Mouse (Mus musculus): ENCODE measurements around the gene Camk1d. TPM values are rescaled to one million over a fixed set of nuclear protein-coding genes. Genes with fewer than 3 reads are reported as not detected.

Camk1d gene
- polyA plus RNA-seq, 1 experiment from 2014 or later, result 2.4 TPM

- no peak for ATAC-seq (ENCODE audit: low FRiP score, low TSS enrichment)
- Histone ChIP-seq H3K27me3 (ENCODE audit: control insufficient read depth, insufficient read depth, low read length) (no peaks in the 10 kb centered on the region), H3K4me3 (ENCODE audit: low read length) (no peak overlapping the region), H3K27ac (ENCODE audit: low read depth, low read length) (no peak overlapping the region), H3K4me2 (replicated peaks; ENCODE audit: low read depth, low read length) (no peak overlapping the region), H3K4me1 (ENCODE audit: control insufficient read depth, insufficient read depth, low read length) (no peaks in the 10 kb centered on the region), H3K9me3 (ENCODE audit: control insufficient read depth, low read length) (no peaks in the 10 kb centered on the region), H3K36me3 (ENCODE audit: control insufficient read depth, insufficient read depth, low read length) (no peaks in the 10 kb centered on the region), H3K9ac (ENCODE audit: low read depth, low read length) (no peak overlapping the region)
- WGBS, result 87% methylated on average over 12 of the region's 12 CpGs
Observed at GRCm38 (mm10) chr2:5301286-5301685, 413.0 kb downstream of the Camk1d start.

- no peaks in the 10 kb centered on the region for H3K9me3 ChIP-seq (ENCODE audit: control insufficient read depth, low read length)
- 0 out of 2 replicates have a peak, but pooled peaks cover 3% of the 10 kb centered on the region for H3K4me1 ChIP-seq (ENCODE audit: control insufficient read depth, insufficient read depth, low read length)
- ATAC-seq (ENCODE audit: low FRiP score, low TSS enrichment), result no peak
- no peak overlapping the region for H3K27ac ChIP-seq (ENCODE audit: low read depth, low read length)
- no peak overlapping the region for H3K4me2 ChIP-seq (replicated peaks; ENCODE audit: low read depth, low read length)
- WGBS, result 86% methylated on average over 10 of the region's 10 CpGs
- H3K4me3 ChIP-seq (ENCODE audit: low read length), result no peak overlapping the region
- no peaks in the 10 kb centered on the region for H3K27me3 ChIP-seq (ENCODE audit: control insufficient read depth, insufficient read depth, low read length)
- H3K36me3 ChIP-seq (ENCODE audit: control insufficient read depth, insufficient read depth, low read length), result no peaks in the 10 kb centered on the region
- no peak overlapping the region for H3K9ac ChIP-seq (ENCODE audit: low read depth, low read length)
Observed at GRCm38 (mm10) chr2:5298071-5298470, 416.2 kb downstream of the Camk1d start.

- 91% methylated on average over 11 of the region's 11 CpGs for WGBS
Observed at GRCm38 (mm10) chr2:5296749-5297545, 417.4 kb downstream of the Camk1d start.

GRCm38 (mm10) chr2:5295098-5295497 lies 419.2 kb downstream of the Camk1d start:
- Histone ChIP-seq H3K9me3 (ENCODE audit: control insufficient read depth, low read length) (no peaks in the 10 kb centered on the region), H3K9ac (ENCODE audit: low read depth, low read length) (no peak overlapping the region), H3K4me3 (ENCODE audit: low read length) (no peak overlapping the region), H3K27ac (ENCODE audit: low read depth, low read length) (no peak overlapping the region), H3K36me3 (ENCODE audit: control insufficient read depth, insufficient read depth, low read length) (no peaks in the 10 kb centered on the region), H3K4me1 (ENCODE audit: control insufficient read depth, insufficient read depth, low read length) (0 out of 2 replicates have a peak, but pooled peaks cover 3% of the 10 kb centered on the region), H3K27me3 (ENCODE audit: control insufficient read depth, insufficient read depth, low read length) (no peaks in the 10 kb centered on the region), H3K4me2 (replicated peaks; ENCODE audit: low read depth, low read length) (no peak overlapping the region)
- ATAC-seq (ENCODE audit: low FRiP score, low TSS enrichment), result no peak

More at GRCm38 (mm10) chr2:5296749-5297545, 417.4 kb downstream of the Camk1d start:
- Histone ChIP-seq H3K4me2 (replicated peaks; ENCODE audit: low read depth, low read length) (no peak overlapping the region), H3K27me3 (ENCODE audit: control insufficient read depth, insufficient read depth, low read length) (no peaks in the 10 kb centered on the region), H3K9me3 (ENCODE audit: control insufficient read depth, low read length) (no peaks in the 10 kb centered on the region), H3K4me1 (ENCODE audit: control insufficient read depth, insufficient read depth, low read length) (0 out of 2 replicates have a peak, but pooled peaks cover 3% of the 10 kb centered on the region), H3K36me3 (ENCODE audit: control insufficient read depth, insufficient read depth, low read length) (no peaks in the 10 kb centered on the region), H3K9ac (ENCODE audit: low read depth, low read length) (no peak overlapping the region), H3K27ac (ENCODE audit: low read depth, low read length) (no peak overlapping the region), H3K4me3 (ENCODE audit: low read length) (no peak overlapping the region)
- ATAC-seq (ENCODE audit: low FRiP score, low TSS enrichment), result no peak

GRCm38 (mm10) chr2:5294451-5294850 lies 419.9 kb downstream of the Camk1d start:
- WGBS, result 64% methylated on average over 5 of the region's 5 CpGs
- no peak overlapping the region for H3K4me3 ChIP-seq (ENCODE audit: low read length)
- H3K27ac ChIP-seq (ENCODE audit: low read depth, low read length), result 0 out of 2 replicates have a peak overlapping the region, but pooled peaks have one; percentile 37
- no peak overlapping the region for H3K4me2 ChIP-seq (replicated peaks; ENCODE audit: low read depth, low read length)
- H3K9me3 ChIP-seq (ENCODE audit: control insufficient read depth, low read length), result no peaks in the 10 kb centered on the region
- ATAC-seq (ENCODE audit: low FRiP score, low TSS enrichment), result no peak
- 0 out of 2 replicates have a peak, but pooled peaks cover 3% of the 10 kb centered on the region for H3K4me1 ChIP-seq (ENCODE audit: control insufficient read depth, insufficient read depth, low read length)
- H3K36me3 ChIP-seq (ENCODE audit: control insufficient read depth, insufficient read depth, low read length), result no peaks in the 10 kb centered on the region
- no peaks in the 10 kb centered on the region for H3K27me3 ChIP-seq (ENCODE audit: control insufficient read depth, insufficient read depth, low read length)
- no peak overlapping the region for H3K9ac ChIP-seq (ENCODE audit: low read depth, low read length)

GRCm38 (mm10) chr2:5288593-5288992 lies 425.7 kb downstream of the Camk1d start:
- peaks cover 6% of the 10 kb centered on the region; the same call in 1 of the 2 replicates for H3K4me1 ChIP-seq (ENCODE audit: control insufficient read depth, insufficient read depth, low read length)
- H3K4me3 ChIP-seq (ENCODE audit: low read length), result no peak overlapping the region
- ATAC-seq (ENCODE audit: low FRiP score, low TSS enrichment), result no peak
- no peaks in the 10 kb centered on the region for H3K27me3 ChIP-seq (ENCODE audit: control insufficient read depth, insufficient read depth, low read length)
- H3K36me3 ChIP-seq (ENCODE audit: control insufficient read depth, insufficient read depth, low read length), result no peaks in the 10 kb centered on the region
- H3K27ac ChIP-seq (ENCODE audit: low read depth, low read length), result no peak overlapping the region
- H3K9me3 ChIP-seq (ENCODE audit: control insufficient read depth, low read length), result peaks cover 3% of the 10 kb centered on the region; the same call in 1 of the 2 replicates
- no peak overlapping the region for H3K9ac ChIP-seq (ENCODE audit: low read depth, low read length)
- WGBS, result 50% methylated on average over 4 of the region's 4 CpGs
- no peak overlapping the region for H3K4me2 ChIP-seq (replicated peaks; ENCODE audit: low read depth, low read length)

- H3K36me3 ChIP-seq (ENCODE audit: control insufficient read depth, insufficient read depth, low read length), result no peaks in the 10 kb centered on the region
- no peak overlapping the region for H3K4me3 ChIP-seq (ENCODE audit: low read length)
- peaks cover 6% of the 10 kb centered on the region; the same call in 1 of the 2 replicates for H3K4me1 ChIP-seq (ENCODE audit: control insufficient read depth, insufficient read depth, low read length)
- 79% methylated on average over 3 of the region's 3 CpGs for WGBS
- peak overlapping the region; percentile 62; the same call in 1 of the 2 replicates for H3K27ac ChIP-seq (ENCODE audit: low read depth, low read length)
- H3K27me3 ChIP-seq (ENCODE audit: control insufficient read depth, insufficient read depth, low read length), result no peaks in the 10 kb centered on the region
- peaks cover 3% of the 10 kb centered on the region; the same call in 1 of the 2 replicates for H3K9me3 ChIP-seq (ENCODE audit: control insufficient read depth, low read length)
- no peak overlapping the region for H3K4me2 ChIP-seq (replicated peaks; ENCODE audit: low read depth, low read length)
- peak; percentile 37; the same call in 1 of the 2 replicates for ATAC-seq (ENCODE audit: low FRiP score, low TSS enrichment)
- no peak overlapping the region for H3K9ac ChIP-seq (ENCODE audit: low read depth, low read length)
Observed at GRCm38 (mm10) chr2:5287044-5287380, 427.3 kb downstream of the Camk1d start.

- H3K36me3 ChIP-seq (ENCODE audit: control insufficient read depth, insufficient read depth, low read length), result no peaks in the 10 kb centered on the region
- no peaks in the 10 kb centered on the region for H3K27me3 ChIP-seq (ENCODE audit: control insufficient read depth, insufficient read depth, low read length)
- WGBS, result 39% methylated on average over 5 of the region's 5 CpGs
- peaks cover 6% of the 10 kb centered on the region; the same call in 1 of the 2 replicates for H3K4me1 ChIP-seq (ENCODE audit: control insufficient read depth, insufficient read depth, low read length)
- H3K9ac ChIP-seq (ENCODE audit: low read depth, low read length), result no peak overlapping the region
- no peak overlapping the region for H3K4me3 ChIP-seq (ENCODE audit: low read length)
- H3K27ac ChIP-seq (ENCODE audit: low read depth, low read length), result peak overlapping the region; percentile 62; the same call in 1 of the 2 replicates
- H3K9me3 ChIP-seq (ENCODE audit: control insufficient read depth, low read length), result peaks cover 3% of the 10 kb centered on the region; the same call in 1 of the 2 replicates
- ATAC-seq (ENCODE audit: low FRiP score, low TSS enrichment), result peak; percentile 76
- H3K4me2 ChIP-seq (replicated peaks; ENCODE audit: low read depth, low read length), result no peak overlapping the region
Observed at GRCm38 (mm10) chr2:5286189-5287043, 427.9 kb downstream of the Camk1d start.

Measured in kidney, embryonic 14.5 days (tissue).